Mouse (Mus musculus) E14TG2a.4 (cell line): Measurements from ENCODE around the gene 4930524J08Rik.

ENCODE experiments used
- H3K27me3 ChIP-seq: 2 replicates; pipeline ENCODE4 v1.6.1; 2014; ENCODE audit warnings: low read length, control low read depth; ENCODE audit not compliant: insufficient read depth
- H3K36me3 ChIP-seq: 2 replicates; pipeline ENCODE4 v1.6.1; 2014; ENCODE audit warnings: low read length, control low read depth; ENCODE audit not compliant: insufficient read depth
- H3K4me1 ChIP-seq: replicated peaks from 2 replicates; pipeline ENCODE4 v1.6.1; 2014; ENCODE audit warnings: low read depth, low read length, control low read depth
- H3K4me3 ChIP-seq: replicated peaks from 2 replicates; pipeline ENCODE4 v1.5.1; 2014; ENCODE audit warnings: mild to moderate bottlenecking, low read length
- H3K9me3 ChIP-seq: 2 replicates; pipeline ENCODE4 v1.6.1; 2014; ENCODE audit warnings: low read length, control low read depth
- CTCF ChIP-seq: conservative IDR thresholded peaks from 2 replicates; pipeline ENCODE4 v1.5.1; 2014; ENCODE audit warnings: low read length
- NANOG ChIP-seq: IDR thresholded peaks from 2 replicates; pipeline ENCODE4 v1.6.1; 2014; ENCODE audit warnings: borderline replicate concordance, low read length, mixed read lengths
- POU5F1 ChIP-seq: IDR thresholded peaks from 2 replicates; pipeline ENCODE4 v1.6.1; 2014; ENCODE audit warnings: low read length, borderline replicate concordance

4930524J08Rik gene

GRCm38 (mm10) chr5:99959236-99959936 lies 19.5 kb upstream of the 4930524J08Rik start:
- Histone ChIP-seq H3K9me3 (no peaks in the 10 kb centered on the region), H3K4me1 (peaks cover 64% of the 10 kb centered on the region), H3K36me3 (peaks cover 85% of the 10 kb centered on the region), H3K4me3 (no peak overlapping the region), H3K27me3 (no peaks in the 10 kb centered on the region)
- TF ChIP-seq CTCF = no peak
- peak; percentile 75; the same call in 1 of the 2 replicates for TF ChIP-seq NANOG
- TF ChIP-seq POU5F1 = 0 out of 2 replicates have a peak, but pooled peaks have one; percentile 26

- TF ChIP-seq CTCF (no peak), NANOG (no peak), POU5F1 (no peak)
- Histone ChIP-seq H3K36me3 (peaks cover 88% of the 10 kb centered on the region), H3K9me3 (no peaks in the 10 kb centered on the region), H3K4me1 (peaks cover 68% of the 10 kb centered on the region), H3K4me3 (no peak overlapping the region), H3K27me3 (no peaks in the 10 kb centered on the region)
Observed at GRCm38 (mm10) chr5:99959960-99960359, 18.9 kb upstream of the 4930524J08Rik start.

GRCm38 (mm10) chr5:99973941-99974340 lies 4.9 kb upstream of the 4930524J08Rik start:
- H3K9me3 ChIP-seq = no peaks in the 10 kb centered on the region
- no peaks in the 10 kb centered on the region for H3K27me3 ChIP-seq
- peak overlapping the region; percentile 94; the same call in 1 of the 2 replicates for H3K4me3 ChIP-seq
- peaks cover 68% of the 10 kb centered on the region for H3K4me1 ChIP-seq
- peaks cover 80% of the 10 kb centered on the region for H3K36me3 ChIP-seq
- TF ChIP-seq NANOG (no peak), CTCF (no peak), POU5F1 (no peak)

GRCm38 (mm10) chr5:99975061-99975460 lies 3.8 kb upstream of the 4930524J08Rik start:
- H3K36me3 ChIP-seq = peaks cover 70% of the 10 kb centered on the region
- peaks cover 65% of the 10 kb centered on the region for H3K4me1 ChIP-seq
- no peaks in the 10 kb centered on the region for H3K9me3 ChIP-seq
- peak overlapping the region; percentile 94 for H3K4me3 ChIP-seq
- no peaks in the 10 kb centered on the region for H3K27me3 ChIP-seq
- TF ChIP-seq NANOG (no peak), CTCF (no peak), POU5F1 (no peak)

GRCm38 (mm10) chr5:99975776-99976175 lies 3.1 kb upstream of the 4930524J08Rik start:
- Histone ChIP-seq H3K9me3 (no peaks in the 10 kb centered on the region), H3K27me3 (no peaks in the 10 kb centered on the region), H3K36me3 (peaks cover 63% of the 10 kb centered on the region), H3K4me1 (peaks cover 58% of the 10 kb centered on the region), H3K4me3 (peak overlapping the region; percentile 94)
- TF ChIP-seq CTCF = no peak
- TF ChIP-seq NANOG = no peak
- TF ChIP-seq POU5F1 = no peak

- H3K9me3 ChIP-seq = no peaks in the 10 kb centered on the region
- peaks cover 51% of the 10 kb centered on the region for H3K4me1 ChIP-seq
- H3K27me3 ChIP-seq = no peaks in the 10 kb centered on the region
- peak overlapping the region; percentile 94 for H3K4me3 ChIP-seq
- peaks cover 56% of the 10 kb centered on the region for H3K36me3 ChIP-seq
- TF ChIP-seq NANOG = no peak
- TF ChIP-seq CTCF = no peak
- TF ChIP-seq POU5F1 = no peak
Observed at GRCm38 (mm10) chr5:99976334-99976955, 2.4 kb upstream of the 4930524J08Rik start.

GRCm38 (mm10) chr5:99977516-99978301 lies 1.2 kb upstream of the 4930524J08Rik start:
- Histone ChIP-seq H3K4me1 (peaks cover 39% of the 10 kb centered on the region), H3K9me3 (no peaks in the 10 kb centered on the region), H3K4me3 (peak overlapping the region; percentile 94), H3K27me3 (no peaks in the 10 kb centered on the region), H3K36me3 (peaks cover 44% of the 10 kb centered on the region)
- no peak for TF ChIP-seq NANOG
- TF ChIP-seq POU5F1 = no peak
- no peak for TF ChIP-seq CTCF

- no peaks in the 10 kb centered on the region for H3K27me3 ChIP-seq
- peaks cover 4% of the 10 kb centered on the region for H3K4me1 ChIP-seq
- no peaks in the 10 kb centered on the region for H3K36me3 ChIP-seq
- TF ChIP-seq NANOG (no peak), POU5F1 (no peak), CTCF (no peak)
- peaks cover 18% of the 10 kb centered on the region for H3K9me3 ChIP-seq
- no peak overlapping the region for H3K4me3 ChIP-seq
Observed at GRCm38 (mm10) chr5:99983452-99984061, 4.7 kb downstream of the 4930524J08Rik start.
